Mouse (Mus musculus): ENCODE measurements around the gene Cnp. TPM values are rescaled to one million over a fixed set of nuclear protein-coding genes. Genes with fewer than 3 reads are reported as not detected.
A peak's percentile ranks its signal among the peaks of the same experiment; 100 is the strongest.

Gene Cnp
- total and polyA plus RNA-seq, 3 experiments = 2.7 to 5.9 (median 4.8) TPM

DNA sequence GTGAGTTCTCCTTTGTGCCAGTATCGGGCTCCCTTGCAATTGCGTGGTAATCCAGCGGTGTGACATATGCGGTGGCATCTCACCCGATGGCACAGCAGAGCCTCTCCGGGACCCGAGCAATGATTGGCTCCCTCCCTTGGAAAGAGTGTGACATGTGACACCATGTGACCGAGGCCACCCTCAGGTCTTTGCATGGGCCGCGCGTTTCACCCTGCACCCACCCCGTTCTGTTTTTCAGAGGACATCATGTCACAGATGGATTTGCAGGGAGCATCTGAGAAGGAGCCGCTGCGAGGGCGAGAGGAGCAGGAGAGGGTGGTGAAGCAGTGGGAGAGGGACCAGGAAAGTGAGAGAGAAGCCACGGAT is 3.5 kb upstream of the Cnp start:
- ATAC-seq (ENCODE audit: extremely low read depth, insufficient number of reproducible peaks, low FRiP score, poor library complexity, severe bottlenecking) (no peak), DNase-seq (ENCODE audit: low spot score) (no peak)
- Histone ChIP-seq H3K4me1 (ENCODE audit: insufficient read depth, low read depth, low read length) (peaks cover 30% of the 10 kb centered on the region), H3K27me3 (ENCODE audit: insufficient read depth, low read length) (peaks cover 24% of the 10 kb centered on the region), H3K4me3 (ENCODE audit: low read depth, low read length) (no peak overlapping the region), H3K36me3 (replicated peaks) (peaks cover 6% of the 10 kb centered on the region), H3K9me3 (replicated peaks) (no peaks in the 10 kb centered on the region)
- TF ChIP-seq GATA2 (IDR thresholded peaks at IDR 0.05; ENCODE audit: borderline replicate concordance, low read depth, low read length) (no peak), CTCF (IDR thresholded peaks at IDR 0.05; ENCODE audit: low read depth, low read length) (no peak), GATA1 (IDR thresholded peaks at IDR 0.05; ENCODE audit: borderline replicate concordance, low read length) (no peak), TAL1 (conservative IDR thresholded peaks at IDR 0.05; ENCODE audit: low read depth, low read length) (no peak), POLR2AphosphoS5 (IDR thresholded peaks at IDR 0.05; ENCODE audit: insufficient replicate concordance, low read depth, low read length) (no peak)

DNA sequence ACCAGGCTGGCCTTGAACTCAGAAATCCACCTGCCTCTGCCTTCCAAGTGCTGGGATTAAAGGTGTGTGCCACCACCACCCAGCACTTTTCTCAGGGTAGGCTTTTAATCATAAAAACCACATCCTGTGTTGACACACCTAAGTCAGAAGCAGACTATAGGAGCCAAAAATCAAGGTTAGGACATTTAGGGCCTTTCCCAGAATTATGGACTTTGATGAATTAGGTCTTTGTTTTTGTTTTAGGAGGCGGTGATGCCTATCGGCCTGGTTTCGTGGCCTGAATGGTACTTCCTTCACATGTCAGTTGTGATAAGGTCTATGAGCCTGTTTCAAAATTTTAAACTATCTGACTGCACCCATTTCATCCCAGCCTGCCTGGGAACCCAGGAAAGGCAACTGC is 516 bp upstream of the Cnp start:
- Histone ChIP-seq H3K27me3 (ENCODE audit: insufficient read depth, low read length) (peaks cover 4% of the 10 kb centered on the region; the same call in 1 of the 2 replicates), H3K4me1 (ENCODE audit: insufficient read depth, low read depth, low read length) (peaks cover 30% of the 10 kb centered on the region), H3K9me3 (replicated peaks) (no peaks in the 10 kb centered on the region), H3K4me3 (ENCODE audit: low read depth, low read length) (peak overlapping the region; percentile 72; the same call in 1 of the 2 replicates), H3K36me3 (replicated peaks) (peaks cover 36% of the 10 kb centered on the region)
- DNase-seq (ENCODE audit: low spot score) (no peak), ATAC-seq (ENCODE audit: extremely low read depth, insufficient number of reproducible peaks, low FRiP score, poor library complexity, severe bottlenecking) (no peak)
- TF ChIP-seq GATA1 (IDR thresholded peaks at IDR 0.05; ENCODE audit: borderline replicate concordance, low read length) (no peak), TAL1 (conservative IDR thresholded peaks at IDR 0.05; ENCODE audit: low read depth, low read length) (no peak), POLR2AphosphoS5 (IDR thresholded peaks at IDR 0.05; ENCODE audit: insufficient replicate concordance, low read depth, low read length) (no peak), CTCF (IDR thresholded peaks at IDR 0.05; ENCODE audit: low read depth, low read length) (no peak), GATA2 (IDR thresholded peaks at IDR 0.05; ENCODE audit: borderline replicate concordance, low read depth, low read length) (no peak)

DNA sequence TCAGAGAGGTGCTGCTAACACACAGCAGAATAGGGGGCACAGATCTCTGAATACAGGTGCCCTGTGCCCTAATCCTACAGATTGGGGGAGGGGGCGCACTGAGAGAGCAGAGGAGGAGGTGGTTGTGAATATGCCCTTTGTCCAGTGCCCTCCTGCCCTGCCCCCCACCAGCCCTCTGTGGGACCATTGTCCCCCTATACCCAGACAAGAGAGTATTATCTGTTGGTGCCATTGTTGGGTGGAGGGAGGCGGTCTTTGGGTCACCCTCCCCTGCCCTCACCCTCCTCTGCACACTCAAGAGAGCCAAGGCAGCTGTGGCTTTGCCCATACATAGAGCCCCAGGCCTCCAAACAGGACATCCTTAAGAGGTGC is 766 bp downstream of the Cnp start:
- peak overlapping the region; percentile 72 for H3K4me3 ChIP-seq (ENCODE audit: low read depth, low read length)
- no peak for TF ChIP-seq CTCF (IDR thresholded peaks at IDR 0.05; ENCODE audit: low read depth, low read length)
- TF ChIP-seq TAL1 (conservative IDR thresholded peaks at IDR 0.05; ENCODE audit: low read depth, low read length) = no peak
- TF ChIP-seq POLR2AphosphoS5 (IDR thresholded peaks at IDR 0.05; ENCODE audit: insufficient replicate concordance, low read depth, low read length) = no peak
- TF ChIP-seq GATA2 (IDR thresholded peaks at IDR 0.05; ENCODE audit: borderline replicate concordance, low read depth, low read length) = no peak
- no peak for TF ChIP-seq GATA1 (IDR thresholded peaks at IDR 0.05; ENCODE audit: borderline replicate concordance, low read length)
- DNase-seq (ENCODE audit: low spot score) (no peak), ATAC-seq (ENCODE audit: extremely low read depth, insufficient number of reproducible peaks, low FRiP score, poor library complexity, severe bottlenecking) (no peak)
- H3K9me3 ChIP-seq (replicated peaks) = no peaks in the 10 kb centered on the region
- peaks cover 4% of the 10 kb centered on the region; the same call in 1 of the 2 replicates for H3K27me3 ChIP-seq (ENCODE audit: insufficient read depth, low read length)
- peaks cover 48% of the 10 kb centered on the region for H3K36me3 ChIP-seq (replicated peaks)
- peaks cover 25% of the 10 kb centered on the region for H3K4me1 ChIP-seq (ENCODE audit: insufficient read depth, low read depth, low read length)

DNA sequence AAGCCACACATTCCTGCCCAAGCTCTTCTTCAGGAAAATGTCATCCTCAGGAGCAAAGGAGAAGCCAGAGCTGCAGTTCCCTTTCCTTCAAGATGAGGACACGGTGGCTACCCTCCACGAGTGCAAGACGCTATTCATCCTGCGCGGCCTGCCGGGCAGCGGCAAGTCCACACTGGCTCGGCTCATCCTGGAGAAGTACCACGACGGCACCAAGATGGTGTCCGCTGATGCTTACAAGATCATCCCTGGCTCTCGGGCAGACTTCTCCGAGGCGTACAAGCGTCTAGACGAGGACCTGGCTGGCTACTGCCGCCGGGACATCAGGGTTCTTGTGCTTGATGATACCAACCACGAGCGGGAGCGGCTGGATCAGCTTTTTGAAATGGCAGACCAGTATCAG is 1.6 kb downstream of the Cnp start:
- no peak overlapping the region for H3K4me3 ChIP-seq (ENCODE audit: low read depth, low read length)
- TF ChIP-seq TAL1 (conservative IDR thresholded peaks at IDR 0.05; ENCODE audit: low read depth, low read length) (no peak), GATA2 (IDR thresholded peaks at IDR 0.05; ENCODE audit: borderline replicate concordance, low read depth, low read length) (no peak), CTCF (IDR thresholded peaks at IDR 0.05; ENCODE audit: low read depth, low read length) (no peak), GATA1 (IDR thresholded peaks at IDR 0.05; ENCODE audit: borderline replicate concordance, low read length) (no peak), POLR2AphosphoS5 (IDR thresholded peaks at IDR 0.05; ENCODE audit: insufficient replicate concordance, low read depth, low read length) (no peak)
- DNase-seq (ENCODE audit: low spot score) = no peak
- peaks cover 20% of the 10 kb centered on the region for H3K4me1 ChIP-seq (ENCODE audit: insufficient read depth, low read depth, low read length)
- no peaks in the 10 kb centered on the region for H3K9me3 ChIP-seq (replicated peaks)
- ATAC-seq (ENCODE audit: extremely low read depth, insufficient number of reproducible peaks, low FRiP score, poor library complexity, severe bottlenecking) = no peak
- peaks cover 1% of the 10 kb centered on the region; the same call in 1 of the 2 replicates for H3K27me3 ChIP-seq (ENCODE audit: insufficient read depth, low read length)
- peaks cover 56% of the 10 kb centered on the region for H3K36me3 ChIP-seq (replicated peaks)

DNA sequence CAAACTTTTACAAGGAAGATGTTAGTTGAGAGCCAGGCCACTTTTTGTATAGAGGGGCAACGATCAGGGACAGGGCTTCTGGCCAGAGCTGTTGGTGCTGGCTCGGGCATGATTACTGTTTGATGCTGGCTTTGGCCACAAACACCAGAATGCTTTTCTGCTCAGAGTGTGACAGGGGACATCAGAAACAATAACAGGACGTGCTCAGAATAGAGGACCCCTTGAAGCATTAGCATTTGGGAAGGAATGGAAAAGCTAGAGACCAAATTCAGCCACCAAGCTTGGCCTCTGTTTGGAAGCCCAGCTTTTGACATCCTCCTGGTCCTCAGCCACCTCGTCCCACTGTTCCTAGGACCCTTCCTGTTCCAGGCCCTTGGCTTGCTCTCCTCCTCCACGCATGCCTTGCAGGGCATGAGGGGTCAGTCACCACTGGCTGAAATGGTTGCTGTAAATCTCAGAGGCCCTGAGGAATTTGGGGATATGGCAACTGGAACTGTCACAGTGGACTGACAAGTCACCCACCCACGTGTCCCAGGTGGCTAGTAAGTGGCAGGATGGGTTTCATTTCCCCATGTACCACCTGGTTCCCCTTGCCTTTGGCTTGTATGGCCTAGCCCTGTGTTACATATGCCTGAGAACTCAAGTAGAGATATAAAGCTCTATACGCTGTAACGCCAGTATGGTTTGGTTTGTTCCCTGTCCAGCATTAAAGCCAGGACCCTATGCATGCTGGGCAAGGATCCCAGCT is 3.3 kb downstream of the Cnp start:
- DNase-seq (ENCODE audit: low spot score) (no peak), ATAC-seq (ENCODE audit: extremely low read depth, insufficient number of reproducible peaks, low FRiP score, poor library complexity, severe bottlenecking) (no peak)
- Histone ChIP-seq H3K36me3 (replicated peaks) (peaks cover 74% of the 10 kb centered on the region), H3K9me3 (replicated peaks) (no peaks in the 10 kb centered on the region), H3K4me3 (ENCODE audit: low read depth, low read length) (no peak overlapping the region), H3K4me1 (ENCODE audit: insufficient read depth, low read depth, low read length) (peaks cover 20% of the 10 kb centered on the region), H3K27me3 (ENCODE audit: insufficient read depth, low read length) (no peaks in the 10 kb centered on the region)
- no peak for TF ChIP-seq TAL1 (conservative IDR thresholded peaks at IDR 0.05; ENCODE audit: low read depth, low read length)
- TF ChIP-seq POLR2AphosphoS5 (IDR thresholded peaks at IDR 0.05; ENCODE audit: insufficient replicate concordance, low read depth, low read length) = no peak
- no peak for TF ChIP-seq GATA1 (IDR thresholded peaks at IDR 0.05; ENCODE audit: borderline replicate concordance, low read length)

DNA sequence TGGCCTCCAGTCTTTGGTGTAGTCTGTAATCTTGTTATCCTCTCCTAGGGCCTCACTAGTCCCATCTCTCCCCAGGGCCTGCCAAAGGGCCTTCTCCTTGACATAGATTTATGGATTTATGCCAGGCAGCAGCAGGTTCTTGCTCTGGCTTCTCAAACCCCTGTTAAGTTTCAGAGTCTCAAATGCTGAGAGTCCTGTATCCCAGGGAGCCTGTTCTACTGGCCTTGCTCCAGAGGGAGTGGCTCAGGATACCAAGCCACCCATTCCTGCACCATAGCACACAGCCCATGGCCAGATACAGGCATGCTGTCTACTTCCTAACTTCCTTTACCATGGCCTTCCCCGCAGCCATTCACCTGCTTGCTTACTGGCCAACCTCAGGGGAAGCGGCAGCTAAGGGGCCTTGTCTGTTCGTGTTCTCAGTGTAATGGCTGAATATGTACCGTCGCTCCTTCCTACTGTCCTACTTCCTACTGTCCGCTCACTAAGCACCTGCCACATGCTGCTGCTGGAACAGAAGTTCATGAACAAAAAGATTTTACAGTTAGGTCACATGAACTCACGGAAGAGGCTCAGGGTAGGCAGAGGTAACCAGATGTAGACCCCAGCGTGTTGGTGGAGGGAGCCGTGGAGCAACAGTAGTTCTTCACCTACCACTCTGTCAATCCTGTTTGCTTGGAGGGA is 4.6 kb downstream of the Cnp start:
- DNase-seq (ENCODE audit: low spot score) (no peak), ATAC-seq (ENCODE audit: extremely low read depth, insufficient number of reproducible peaks, low FRiP score, poor library complexity, severe bottlenecking) (no peak)
- no peak overlapping the region for H3K4me3 ChIP-seq (ENCODE audit: low read depth, low read length)
- no peaks in the 10 kb centered on the region for H3K9me3 ChIP-seq (replicated peaks)
- peaks cover 18% of the 10 kb centered on the region for H3K4me1 ChIP-seq (ENCODE audit: insufficient read depth, low read depth, low read length)
- no peaks in the 10 kb centered on the region for H3K27me3 ChIP-seq (ENCODE audit: insufficient read depth, low read length)
- peaks cover 86% of the 10 kb centered on the region for H3K36me3 ChIP-seq (replicated peaks)
- no peak for TF ChIP-seq GATA1 (IDR thresholded peaks at IDR 0.05; ENCODE audit: borderline replicate concordance, low read length)
- TF ChIP-seq TAL1 (conservative IDR thresholded peaks at IDR 0.05; ENCODE audit: low read depth, low read length) = no peak
- TF ChIP-seq POLR2AphosphoS5 (IDR thresholded peaks at IDR 0.05; ENCODE audit: insufficient replicate concordance, low read depth, low read length) = no peak
- TF ChIP-seq CTCF (IDR thresholded peaks at IDR 0.05; ENCODE audit: low read depth, low read length) = no peak
